Mouse (Mus musculus) embryonic fibroblast, embryonic 13.5 days (primary cell): ENCODE measurements at regions not wholly inside any gene's neighbourhood (a gene's known extent, or its start where the extent isn't known, plus 50 kb on each side); places are given as distances from the start of the nearest gene placed in this dataset.

Experiments
- CTCF ChIP-seq: IDR thresholded peaks from 2 replicates; pipeline ENCODE4 v1.5.1; 2011; ENCODE audit warnings: mild to moderate bottlenecking, control low read depth, low read length, moderate library complexity, borderline replicate concordance; ENCODE audit not compliant: insufficient read depth
- POLR2A ChIP-seq: IDR thresholded peaks from 2 replicates; pipeline ENCODE4 v1.6.1; 2011; ENCODE audit warnings: low read depth, mild to moderate bottlenecking, control low read depth, low read length, moderate library complexity

GRCm38 (mm10) chr17:59429189-59429588 lies 416.0 kb upstream of the Nudt12 start:
- TF ChIP-seq CTCF (no peak), POLR2A (no peak)
